Mouse (Mus musculus) MEL (cell line): ENCODE data around the gene Atxn7l1. TPM values are rescaled to one million over a fixed set of nuclear protein-coding genes. Genes with fewer than 3 reads are reported as not detected.

Source experiments
- DNase-seq: peaks from one replicate; pipeline ENCODE4 v3.0.0; 2011; ENCODE audit warnings: low read depth, low spot score
- H3K27ac ChIP-seq: 2 replicates; pipeline ENCODE4 v1.5.1; 2012; ENCODE audit warnings: low read depth, mild to moderate bottlenecking, control low read depth, low read length, moderate library complexity; ENCODE audit not compliant: control insufficient read depth
- H3K27me3 ChIP-seq, 2 experiments: fragments of 150-350 bp in 1 of 2; sonication (generic) in 1 of 2; 2 replicates each; pipeline ENCODE4 v1.6.1; 2012; ENCODE audit warnings: low read length in 2 of 2, mild to moderate bottlenecking in 2 of 2, improper control_type of control experiment in 1 of 2, moderate library complexity in 1 of 2; ENCODE audit not compliant: insufficient read depth in 2 of 2, control insufficient read depth in 1 of 2
- H3K36me3 ChIP-seq, 2 experiments: 2 replicates each; pipeline ENCODE4 v1.6.1; 2012 to 2014; ENCODE audit warnings: low read length in 2 of 2, improper control_type of control experiment in 1 of 2, inconsistent platforms in 1 of 2, mild to moderate bottlenecking in 1 of 2; ENCODE audit not compliant: insufficient read depth in 2 of 2, control insufficient read depth in 1 of 2
- H3K4me1 ChIP-seq, 2 experiments: fragments of 150-350 bp in 1 of 2; sonication (generic) in 1 of 2; 2 replicates each; pipeline ENCODE4 v1.6.1; 2012; ENCODE audit warnings: low read length in 2 of 2, improper control_type of control experiment in 1 of 2, mild to moderate bottlenecking in 1 of 2; ENCODE audit not compliant: insufficient read depth in 2 of 2, control insufficient read depth in 1 of 2
- H3K4me3 ChIP-seq, 2 experiments: fragments of 150-350 bp in 1 of 2; sonication (generic) in 1 of 2; 2 replicates each; pipeline ENCODE4 v1.5.1; 2012; ENCODE audit warnings: low read depth in 2 of 2, low read length in 2 of 2, mild to moderate bottlenecking in 2 of 2, moderate library complexity in 2 of 2, control low read depth in 1 of 2, improper control_type of control experiment in 1 of 2; ENCODE audit not compliant: control insufficient read depth in 1 of 2, insufficient read depth in 1 of 2
- H3K79me2 ChIP-seq: 2 replicates; pipeline ENCODE4 v1.6.1; 2012; ENCODE audit warnings: mild to moderate bottlenecking, low read length, moderate library complexity; ENCODE audit not compliant: control insufficient read depth, poor library complexity, insufficient read depth
- H3K9ac ChIP-seq: 2 replicates; pipeline ENCODE4 v1.6.1; 2012; ENCODE audit warnings: low read depth, mild to moderate bottlenecking, control low read depth, low read length, moderate library complexity; ENCODE audit not compliant: control insufficient read depth, poor library complexity, severe bottlenecking
- H3K9me3 ChIP-seq: fragments of 150-350 bp; sonication (generic); replicated peaks from 2 replicates; pipeline ENCODE4 v1.6.1; 2012; ENCODE audit warnings: mild to moderate bottlenecking, low read length, improper control_type of control experiment, moderate library complexity; ENCODE audit not compliant: insufficient read depth
- BHLHE40 ChIP-seq: IDR thresholded peaks from 2 replicates; pipeline ENCODE4 v1.6.1; 2012; ENCODE audit warnings: low read depth, mild to moderate bottlenecking, inconsistent platforms, low read length, improper control_type of control experiment, borderline replicate concordance
- CTCF ChIP-seq, 3 experiments: IDR thresholded peaks in 2 of 3; conservative IDR thresholded peaks in 1 of 3; 2 replicates each; pipeline ENCODE4 v1.5.1; 2011 to 2012; ENCODE audit warnings: low read length in 3 of 3, low read depth in 2 of 3, mild to moderate bottlenecking in 2 of 3, improper control_type of control experiment in 1 of 3, inconsistent platforms in 1 of 3, mixed read lengths in 1 of 3, moderate library complexity in 1 of 3; ENCODE audit not compliant: control insufficient read depth in 1 of 3, insufficient read depth in 1 of 3, poor library complexity in 1 of 3, severe bottlenecking in 1 of 3
- EP300 ChIP-seq, 2 experiments: IDR thresholded peaks; 2 replicates each; pipeline ENCODE4 v1.6.1; 2011; ENCODE audit warnings: improper control_type of control experiment in 2 of 2, low read length in 2 of 2, low read depth in 1 of 2, mild to moderate bottlenecking in 1 of 2
- ETS1 ChIP-seq: IDR thresholded peaks from 2 replicates; pipeline ENCODE4 v1.6.1; 2012; ENCODE audit warnings: low read depth, mild to moderate bottlenecking, inconsistent platforms, low read length, improper control_type of control experiment, moderate library complexity
- GATA1 ChIP-seq: IDR thresholded peaks from 2 replicates; pipeline ENCODE4 v1.6.1; 2011; ENCODE audit warnings: low read depth, low read length, improper control_type of control experiment
- MAFK ChIP-seq: IDR thresholded peaks from 2 replicates; pipeline ENCODE4 v1.6.1; 2011; ENCODE audit warnings: low read depth, mild to moderate bottlenecking, low read length, improper control_type of control experiment, borderline replicate concordance
- MAX ChIP-seq: IDR thresholded peaks from 2 replicates; pipeline ENCODE4 v1.6.1; 2011; ENCODE audit warnings: low read length, improper control_type of control experiment
- POLR2AphosphoS5 ChIP-seq: IDR thresholded peaks from 2 replicates; pipeline ENCODE4 v1.6.1; 2012; ENCODE audit warnings: low read depth, borderline replicate concordance, mild to moderate bottlenecking, inconsistent platforms, low read length, moderate library complexity, mixed read lengths
- RAD21 ChIP-seq: IDR thresholded peaks from 2 replicates; pipeline ENCODE4 v1.6.1; 2011; ENCODE audit warnings: mild to moderate bottlenecking, low read depth, low read length, improper control_type of control experiment
- RCOR1 ChIP-seq: IDR thresholded peaks from 2 replicates; pipeline ENCODE4 v1.6.1; 2012; ENCODE audit warnings: low read depth, mild to moderate bottlenecking, inconsistent platforms, low read length, improper control_type of control experiment
- SMC3 ChIP-seq: IDR thresholded peaks from 2 replicates; pipeline ENCODE4 v1.6.1; 2011; ENCODE audit warnings: low read depth, low read length, improper control_type of control experiment
- TAL1 ChIP-seq: IDR thresholded peaks from 2 replicates; pipeline ENCODE4 v1.6.1; 2012; ENCODE audit warnings: mild to moderate bottlenecking, inconsistent platforms, low read length, moderate library complexity, mixed read lengths
- TCF12 ChIP-seq: IDR thresholded peaks from 2 replicates; pipeline ENCODE4 v1.6.1; 2014; ENCODE audit warnings: low read depth, mild to moderate bottlenecking, inconsistent platforms, low read length, improper control_type of control experiment, moderate library complexity
- UBTF ChIP-seq: IDR thresholded peaks from 2 replicates; pipeline ENCODE4 v1.6.1; 2012; ENCODE audit warnings: low read depth, mild to moderate bottlenecking, inconsistent platforms, low read length, improper control_type of control experiment, moderate library complexity, borderline replicate concordance; ENCODE audit not compliant: insufficient read depth
- ZC3H11A ChIP-seq: IDR thresholded peaks from 2 replicates; pipeline ENCODE4 v1.6.1; 2012; ENCODE audit warnings: low read depth, mild to moderate bottlenecking, inconsistent platforms, low read length, improper control_type of control experiment
- ZKSCAN1 ChIP-seq: IDR thresholded peaks from 2 replicates; pipeline ENCODE4 v1.6.1; 2012; ENCODE audit warnings: low read depth, mild to moderate bottlenecking, inconsistent platforms, low read length, improper control_type of control experiment, moderate library complexity
- polyA plus RNA-seq, 2 experiments: library from polyadenylated mRNA; stranded (reverse) in 1 of 2; unstranded in 1 of 2; fragments of >175 nt in 1 of 2; fragments of >200 nt in 1 of 2; gene quantifications; 2 replicates each; pipeline versions ENCODE4 v1.2.1 to v1.2.4; 2012; ENCODE audit warnings: low replicate concordance in 2 of 2, low read depth in 1 of 2; ENCODE audit not compliant: insufficient read length in 2 of 2, insufficient read depth in 1 of 2, missing spikeins in 1 of 2
- total RNA-seq: library from RNA; depleted of rRNA; stranded (reverse); fragments of 300-350 nt; gene quantifications from 2 replicates; pipeline ENCODE4 v1.2.3, GENCODE M21; 2012; rRNA removed

The Atxn7l1 gene
- total and polyA plus RNA-seq, 3 experiments: 11.6 to 50.3 TPM; not detected in 1

GRCm38 (mm10) chr12:33405398-33406026, 258.0 kb downstream of the Atxn7l1 start:
- Histone ChIP-seq H3K9me3 (no peaks in the 10 kb centered on the region), H3K4me3 (no peak overlapping the region), H3K36me3 (peaks cover 0 to 28% of the 10 kb centered on the region in 2 experiments; a peak in 2 of 4 replicates), H3K27me3 (no peaks in the 10 kb centered on the region), H3K79me2 (no peaks in the 10 kb centered on the region), H3K9ac (no peak overlapping the region), H3K4me1 (peaks cover 0 to 22% of the 10 kb centered on the region in 2 experiments; a peak in 2 of 4 replicates), H3K27ac (no peak overlapping the region)
- TF ChIP-seq EP300 (IDR thresholded peaks at IDR 0.05; ENCODE audit: low read depth in 1 of 2, low read length in 2 of 2) (peak; percentile 67 to 74), BHLHE40 (no peak), POLR2AphosphoS5 (no peak), MAX (0 out of 2 replicates have a peak, but pooled peaks have one; percentile 20), UBTF (no peak), TCF12 (peak; percentile 63), ZKSCAN1 (no peak), ETS1 (peak; percentile 59), RCOR1 (peak; percentile 77), GATA1 (peak; percentile 76), TAL1 (peak; percentile 45)
- TF ChIP-seq, all 39 proteins: peak for 7
- DNase-seq: peak; percentile 86

GRCm38 (mm10) chr12:33411580-33412151, 264.2 kb downstream of the Atxn7l1 start:
- peak; percentile 51 for DNase-seq
- H3K4me1 ChIP-seq: peaks cover 0 to 2% of the 10 kb centered on the region in 2 experiments; a peak in 2 of 4 replicates
- H3K9ac ChIP-seq: no peak overlapping the region
- no peaks in the 10 kb centered on the region; a peak in 1 of 4 replicates for H3K27me3 ChIP-seq
- H3K9me3 ChIP-seq: no peaks in the 10 kb centered on the region
- H3K4me3 ChIP-seq: no peak overlapping the region
- peaks cover 0 to 4% of the 10 kb centered on the region in 2 experiments; a peak in 2 of 4 replicates for H3K36me3 ChIP-seq
- no peak overlapping the region for H3K27ac ChIP-seq
- no peaks in the 10 kb centered on the region for H3K79me2 ChIP-seq
- 0 out of 2 replicates have a peak, but pooled peaks have one; percentile 38 for TF ChIP-seq ZC3H11A
- no peak for TF ChIP-seq MAFK
- peak in 2 of 3 experiments; percentile 46 to 69; a peak in 4 of 6 replicates for TF ChIP-seq CTCF (IDR thresholded peaks at IDR 0.05 in 2 of 3, conservative IDR thresholded peaks at IDR 0.05 in 1 of 3; ENCODE audit: control insufficient read depth in 1 of 3, insufficient read depth in 1 of 3, low read depth in 2 of 3, low read length in 3 of 3, poor library complexity in 1 of 3, severe bottlenecking in 1 of 3)
- TF ChIP-seq SMC3: peak; percentile 77
- TF ChIP-seq RAD21: peak; percentile 52

Other genes starting within 250 kb of the Atxn7l1 start
- 13.3 and 19.2 TPM in 2 replicates for gene Sypl, start 193.8 kb upstream of the Atxn7l1 start, total RNA-seq
- 100 to 1,000 TPM in 1 of 2 experiments, 10 to 100 TPM in 1; 52.8 to 110 TPM for gene Sypl, start 193.8 kb upstream of the Atxn7l1 start, polyA plus RNA-seq
- gene Cdhr3, start 54.8 kb upstream of the Atxn7l1 start, total RNA-seq: not detected in 2 replicates
- not detected for gene Cdhr3, start 54.8 kb upstream of the Atxn7l1 start, polyA plus RNA-seq
- gene Efcab10, start 247.2 kb downstream of the Atxn7l1 start, total RNA-seq: not detected in 2 replicates
- gene Efcab10, start 247.2 kb downstream of the Atxn7l1 start, polyA plus RNA-seq: not detected